In genomic region chr1:165302455-165303208, GRCm38 (mm10) we compare ENCODE assay signal across 9 mouse cellular contexts. TPM values are rescaled to one million over a fixed set of nuclear protein-coding genes. Genes with fewer than 3 reads are reported as not detected.
DNase-seq lines count a peak whose midpoint lies in the region; ATAC-seq and TF ChIP-seq lines count a peak whose summit lies in the region.
"Had no signal": no experiment of that assay in that cellular context is flagged by ENCODE, and none has a peak within 500 bp of the region (broad histone marks: within the 10 kb centered on the region; RNA-seq: fewer than 3 reads in every experiment).

No protein-coding gene starts in this region.

- ATAC-seq in embryonic facial prominence, embryonic 14.5 days (ENCODE audit: low read depth) = peak; percentile 94
- ATAC-seq in megakaryocyte-erythroid progenitor cell, adult 5-6 weeks (replicated peaks; ENCODE audit: low FRiP score, low TSS enrichment, poor library complexity, severe bottlenecking) = no peak

- TF ChIP-seq CTCF in left cerebral cortex, adult 2 months (IDR thresholded peaks at IDR 0.05) = no peak

- no peaks in the 10 kb centered on the region for H3K27me3 ChIP-seq in embryonic facial prominence, embryonic 14.5 days (replicated peaks; ENCODE audit: control insufficient read depth, insufficient read depth, low read length)

- peak; percentile 27 to 52 for DNase-seq in left cerebral cortex, postnatal 10 days (ENCODE audit: extremely low spot score in 1 of 2, low spot score in 2 of 2)
- no peak for DNase-seq in left cerebral cortex, adult 2 months (ENCODE audit: extremely low spot score in 1 of 2, low spot score in 2 of 2)
- DNase-seq in embryonic facial prominence, embryonic 14.5 days (ENCODE audit: low spot score) = peak; percentile 93
- DNase-seq in heart, postnatal 4 days = peak; percentile 70
- peak; percentile 56 for DNase-seq in left cerebral cortex, postnatal 4 days
- DNase-seq in gastrocnemius, postnatal 4 days (ENCODE audit: low spot score in 2 of 2) = no peak
- no peak for DNase-seq in thymus, postnatal 36 days

- no peak overlapping the region for H3K9ac ChIP-seq in embryonic facial prominence, embryonic 14.5 days (ENCODE audit: low read depth, low read length)

- intact Hi-C loops in left cerebral cortex, postnatal 10 days (cut with DNase I) = no loop called here
- intact Hi-C loops in left cerebral cortex, adult 2 months (cut with DNase I) = no loop called here
- intact Hi-C loops in left cerebral cortex, postnatal 4 days (cut with DNase I) = no loop called here

- no peak overlapping the region for H3K4me2 ChIP-seq in embryonic facial prominence, embryonic 14.5 days (ENCODE audit: low read depth, low read length)

- no peaks in the 10 kb centered on the region for H3K9me3 ChIP-seq in embryonic facial prominence, embryonic 14.5 days (ENCODE audit: control insufficient read depth, low read length)

- H3K4me3 ChIP-seq in left cerebral cortex, adult 2 months = no peak overlapping the region
- H3K4me3 ChIP-seq in embryonic facial prominence, embryonic 14.5 days (ENCODE audit: low read depth, low read length) = no peak overlapping the region
- H3K4me3 ChIP-seq: myocyte had no signal

- WGBS in embryonic facial prominence, embryonic 14.5 days = 67% methylated on average over 13 of the region's 13 CpGs

- no peaks in the 10 kb centered on the region; the same call in 1 of the 2 replicates for H3K4me1 ChIP-seq in embryonic facial prominence, embryonic 14.5 days (ENCODE audit: control insufficient read depth, insufficient read depth, low read length)

- peaks cover 14% of the 10 kb centered on the region; the same call in 1 of the 2 replicates for H3K36me3 ChIP-seq in embryonic facial prominence, embryonic 14.5 days (ENCODE audit: control insufficient read depth, insufficient read depth, low read length)

- no peak overlapping the region for H3K27ac ChIP-seq in left cerebral cortex, adult 2 months
- H3K27ac ChIP-seq in embryonic facial prominence, embryonic 14.5 days (replicated peaks; ENCODE audit: low read depth, low read length) = peak overlapping the region; percentile 67

RNA-seq across cellular contexts. Expression of gene Gpr161, which starts 7.0 kb away (rescaled TPM):
- 10 to 100 TPM; 12.7 to 14.3 TPM for total RNA-seq in left cerebral cortex, postnatal 10 days (2021)
- 10 to 100 TPM in 1 of 2 experiments, 1 to 10 TPM in 1; 9.9 to 10.3 TPM for total RNA-seq in left cerebral cortex, adult 2 months (2021)
- polyA plus RNA-seq in embryonic facial prominence, embryonic 14.5 days (2014; fragmentation: Nextera tagmentation; extraction: Ambion mirVana) = 1.2 and 1.5 TPM in 2 replicates
- total RNA-seq in heart, postnatal 4 days (2021) = 1 to 10 TPM; 5.8 to 8.0 TPM
- total RNA-seq in left cerebral cortex, postnatal 4 days (2021) = 10 to 100 TPM; 53.8 to 56.9 TPM
- total RNA-seq in gastrocnemius, postnatal 4 days (2021) = 1 to 10 TPM; 6.1 to 7.2 TPM
- 0.11 TPM in 1 of 2 replicates, not detected in the other for total RNA-seq in megakaryocyte-erythroid progenitor cell, adult 5-6 weeks (2014; fragmentation: Nextera tagmentation)
- not detected in 2 replicates for total RNA-seq in megakaryocyte-erythroid progenitor cell, adult 5-6 weeks (2017)

Comparison
In these comparisons a context has a peak if more than half of its experiments do, and no peak if none do; other contexts are left out.
1. DNase-seq: peak in left cerebral cortex, postnatal 10 days (2 of 2), embryonic facial prominence, embryonic 14.5 days (single experiment), heart, postnatal 4 days (single experiment) and left cerebral cortex, postnatal 4 days (single experiment); none in left cerebral cortex, adult 2 months (0 of 2), gastrocnemius, postnatal 4 days (0 of 2) and thymus, postnatal 36 days (0 of 2).
2. RNA of gene Gpr161, which starts 7.0 kb away (total RNA-seq): 53.8 to 56.9 TPM in left cerebral cortex, postnatal 4 days, 12.7 to 14.3 TPM in left cerebral cortex, postnatal 10 days, 9.9 to 10.3 TPM in left cerebral cortex, adult 2 months, 5.8 to 8.0 TPM in heart, postnatal 4 days and 6.1 to 7.2 TPM in gastrocnemius, postnatal 4 days; 0.11 TPM in megakaryocyte-erythroid progenitor cell, adult 5-6 weeks; every median in the first group is over 4 times any median in the second.